Mouse (Mus musculus) liver, postnatal 0 days (tissue): ENCODE results near the gene Ccdc120. TPM values are rescaled to one million over a fixed set of nuclear protein-coding genes. Genes with fewer than 3 reads are reported as not detected.

Experiments used
- ATAC-seq: fragments of 200-750 bp; cut with Nextera tagmentation; 2 replicates; pipeline ENCODE4 v1.8.0; 2017; ENCODE audit warnings: mild to moderate bottlenecking, moderate library complexity
- DNase-seq: peaks from one replicate; pipeline ENCODE4 v3.0.0-alpha.2; 2016
- H3K27ac ChIP-seq: fragments of 300-500 bp; sonication (generic); 2 replicates; pipeline ENCODE4 v1.5.1; 2014; ENCODE audit warnings: antibody characterized with exemption, moderate library complexity, mild to moderate bottlenecking, low read depth
- H3K27me3 ChIP-seq: fragments of 300-500 bp; sonication (generic); 2 replicates; pipeline ENCODE4 v1.6.1; 2014; ENCODE audit warnings: low read length, control low read depth, mixed read lengths; ENCODE audit not compliant: insufficient read depth
- H3K36me3 ChIP-seq: fragments of 300-500 bp; sonication (generic); replicated peaks from 2 replicates; pipeline ENCODE4 v1.6.1; 2014; ENCODE audit warnings: mild to moderate bottlenecking, control low read depth, low read length, moderate library complexity, mixed read lengths; ENCODE audit not compliant: insufficient read depth
- H3K4me1 ChIP-seq: fragments of 300-500 bp; sonication (generic); 2 replicates; pipeline ENCODE4 v1.6.1; 2014; ENCODE audit warnings: antibody characterized with exemption, mild to moderate bottlenecking, control low read depth; ENCODE audit not compliant: insufficient read depth
- H3K4me2 ChIP-seq: fragments of 300-500 bp; sonication (generic); 2 replicates; pipeline ENCODE4 v1.6.1; 2014; ENCODE audit warnings: low read depth, mild to moderate bottlenecking, low read length, moderate library complexity, mixed read lengths
- H3K4me3 ChIP-seq: fragments of 300-500 bp; sonication (generic); 2 replicates; pipeline ENCODE4 v1.5.1; 2014; ENCODE audit warnings: low read depth, low read length
- H3K9ac ChIP-seq: fragments of 300-500 bp; sonication (generic); replicated peaks from 2 replicates; pipeline ENCODE4 v1.6.1; 2014; ENCODE audit warnings: mild to moderate bottlenecking, moderate library complexity
- H3K9me3 ChIP-seq: fragments of 300-500 bp; sonication (generic); 2 replicates; pipeline ENCODE4 v1.6.1; 2016; ENCODE audit warnings: mild to moderate bottlenecking, control low read depth, low read length, mixed read lengths
- CTCF ChIP-seq: sonication (generic); IDR thresholded peaks from 2 replicates; pipeline ENCODE4 v1.5.1; 2016; ENCODE audit warnings: antibody characterized with exemption, low read depth
- EP300 ChIP-seq: IDR thresholded peaks from 2 replicates; pipeline ENCODE4 v1.6.1; 2016; ENCODE audit warnings: antibody characterized with exemption, low read depth, mild to moderate bottlenecking
- WGBS: fragments of 180-500 bp; shearing (Covaris S2); extraction: QIAGEN DNeasy Blood & Tissue Kit; methylation state at CpG from one replicate; pipeline ENCODE4 v1.1.7; 2014; ENCODE audit not compliant: insufficient replicate concordance; 5-methylcytosine and 5-hydroxymethylcytosine counted together
- polyA plus RNA-seq: library from polyadenylated mRNA; unstranded; fragments of >200 nt; fragmentation: Nextera tagmentation; extraction: Ambion mirVana; gene quantifications from 2 replicates; pipeline ENCODE4 v1.2.1, GENCODE M21; 2015

The Ccdc120 gene
- polyA plus RNA-seq, 1 experiment from 2014 or later = 2.0 TPM

- ATAC-seq = no peak
- H3K36me3 ChIP-seq = peaks cover 16% of the 10 kb centered on the region
- no peaks in the 10 kb centered on the region for H3K9me3 ChIP-seq
- H3K4me2 ChIP-seq = no peak overlapping the region
- H3K27me3 ChIP-seq = no peaks in the 10 kb centered on the region
- no peak for TF ChIP-seq EP300
- TF ChIP-seq CTCF = peak; percentile 56
- peaks cover 3% of the 10 kb centered on the region; the same call in 1 of the 2 replicates for H3K4me1 ChIP-seq
- peak; percentile 25 for DNase-seq
- no peak overlapping the region for H3K27ac ChIP-seq
- 44% methylated on average over 2 of the region's 2 CpGs for WGBS
- H3K4me3 ChIP-seq = no peak overlapping the region
- H3K9ac ChIP-seq = no peak overlapping the region
Measured at GRCm38 (mm10) chrX:7772766-7773165, 22.1 kb upstream of the Ccdc120 start.

- H3K27ac ChIP-seq = peak overlapping the region; percentile 44; the same call in 1 of the 2 replicates
- no peak for TF ChIP-seq CTCF
- 0 out of 2 replicates have a peak, but pooled peaks have one; percentile 25 for TF ChIP-seq EP300
- no peak for DNase-seq
- no peak overlapping the region for H3K9ac ChIP-seq
- no peak overlapping the region for H3K4me3 ChIP-seq
- no peaks in the 10 kb centered on the region for H3K27me3 ChIP-seq
- no peaks in the 10 kb centered on the region for H3K9me3 ChIP-seq
- ATAC-seq = no peak
- peaks cover 10% of the 10 kb centered on the region; the same call in 1 of the 2 replicates for H3K4me1 ChIP-seq
- peaks cover 25% of the 10 kb centered on the region for H3K36me3 ChIP-seq
- WGBS = 62% methylated on average over 7 of the region's 7 CpGs
- peak overlapping the region; percentile 18; the same call in 1 of the 2 replicates for H3K4me2 ChIP-seq
Measured at GRCm38 (mm10) chrX:7769302-7770017, 18.8 kb upstream of the Ccdc120 start.

GRCm38 (mm10) chrX:7765764-7766163 is 15.1 kb upstream of the Ccdc120 start:
- Histone ChIP-seq H3K4me1 (peaks cover 14% of the 10 kb centered on the region; the same call in 1 of the 2 replicates), H3K36me3 (peaks cover 18% of the 10 kb centered on the region), H3K27me3 (no peaks in the 10 kb centered on the region), H3K27ac (peak overlapping the region; percentile 48), H3K9ac (no peak overlapping the region), H3K4me2 (peak overlapping the region; percentile 64), H3K4me3 (peak overlapping the region; percentile 62; the same call in 1 of the 2 replicates), H3K9me3 (no peaks in the 10 kb centered on the region)
- 17% methylated on average over 10 of the region's 11 CpGs for WGBS
- DNase-seq (peak; percentile 56), ATAC-seq (peak; percentile 9)
- TF ChIP-seq CTCF = no peak
- TF ChIP-seq EP300 = no peak

- DNase-seq (no peak), ATAC-seq (no peak)
- Histone ChIP-seq H3K4me3 (peak overlapping the region; percentile 62; the same call in 1 of the 2 replicates), H3K36me3 (peaks cover 18% of the 10 kb centered on the region), H3K27ac (peak overlapping the region; percentile 48), H3K27me3 (no peaks in the 10 kb centered on the region), H3K4me1 (peaks cover 14% of the 10 kb centered on the region; the same call in 1 of the 2 replicates), H3K9ac (0 out of 2 replicates have a peak overlapping the region, but pooled peaks have one; percentile 9), H3K4me2 (peak overlapping the region; percentile 64), H3K9me3 (no peaks in the 10 kb centered on the region)
- TF ChIP-seq CTCF (no peak), EP300 (no peak)
- 26% methylated on average over 13 of the region's 13 CpGs for WGBS
Measured at GRCm38 (mm10) chrX:7765281-7765670, 14.6 kb upstream of the Ccdc120 start.

GRCm38 (mm10) chrX:7764657-7765280 is 14.1 kb upstream of the Ccdc120 start:
- peaks cover 18% of the 10 kb centered on the region for H3K36me3 ChIP-seq
- peaks cover 14% of the 10 kb centered on the region; the same call in 1 of the 2 replicates for H3K4me1 ChIP-seq
- peak overlapping the region; percentile 64 for H3K4me2 ChIP-seq
- no peaks in the 10 kb centered on the region for H3K27me3 ChIP-seq
- no peak overlapping the region for H3K9ac ChIP-seq
- H3K4me3 ChIP-seq = peak overlapping the region; percentile 62
- WGBS = 39% methylated on average over 9 of the region's 9 CpGs
- peak overlapping the region; percentile 39; the same call in 1 of the 2 replicates for H3K27ac ChIP-seq
- no peaks in the 10 kb centered on the region for H3K9me3 ChIP-seq
- no peak for ATAC-seq
- TF ChIP-seq EP300 (no peak), CTCF (no peak)
- no peak for DNase-seq

GRCm38 (mm10) chrX:7763631-7764393 is 13.1 kb upstream of the Ccdc120 start:
- TF ChIP-seq EP300 = no peak
- TF ChIP-seq CTCF = no peak
- DNase-seq = peak; percentile 24
- Histone ChIP-seq H3K27ac (peak overlapping the region; percentile 66), H3K4me3 (peak overlapping the region; percentile 62), H3K4me2 (peak overlapping the region; percentile 64), H3K9ac (peak overlapping the region; percentile 72), H3K9me3 (no peaks in the 10 kb centered on the region), H3K27me3 (no peaks in the 10 kb centered on the region), H3K36me3 (peaks cover 14% of the 10 kb centered on the region), H3K4me1 (peaks cover 14% of the 10 kb centered on the region; the same call in 1 of the 2 replicates)
- ATAC-seq = no peak
- 15% methylated on average over 21 of the region's 22 CpGs for WGBS
